Mouse (Mus musculus): ENCODE results near the gene B3gat2.
A peak's percentile ranks its signal among the peaks of the same experiment; 100 is the strongest.

B3gat2 gene

DNA sequence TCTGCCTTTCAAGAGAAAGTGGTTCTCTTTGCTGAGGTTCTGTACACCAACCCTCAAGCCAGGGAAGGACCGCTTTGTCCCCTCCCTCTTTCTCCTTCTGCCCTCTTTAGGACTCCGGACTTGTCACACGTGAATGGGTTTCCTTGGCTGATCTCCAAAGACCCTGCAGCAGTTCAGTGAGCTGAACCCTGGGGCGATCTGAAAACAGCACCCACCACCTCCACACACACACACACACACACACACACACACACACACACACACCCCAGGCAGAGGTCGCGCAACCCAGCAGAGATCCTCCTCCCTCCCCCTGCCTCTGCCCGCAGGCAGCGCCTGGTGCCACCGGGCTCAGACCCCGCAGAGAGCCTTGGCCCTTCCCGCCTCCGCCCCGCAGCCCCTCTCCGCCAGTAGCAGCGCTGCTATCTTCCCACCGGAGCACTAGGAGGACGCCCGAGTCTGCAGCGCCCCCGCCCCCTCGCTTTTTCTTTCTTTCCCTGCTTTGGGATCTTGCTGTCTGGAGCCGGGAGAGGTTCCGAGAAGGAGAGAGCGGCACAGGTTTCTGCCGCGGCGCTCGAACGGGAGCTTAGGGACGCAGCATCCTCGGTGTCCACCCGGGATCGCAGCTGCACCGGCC, at the start of gene B3gat2:
TSS of gene B3gat2 (plus strand) at position 252 of the 634 bp plus-strand sequence.
- no peak for DNase-seq (ENCODE audit: low read depth)

DNA sequence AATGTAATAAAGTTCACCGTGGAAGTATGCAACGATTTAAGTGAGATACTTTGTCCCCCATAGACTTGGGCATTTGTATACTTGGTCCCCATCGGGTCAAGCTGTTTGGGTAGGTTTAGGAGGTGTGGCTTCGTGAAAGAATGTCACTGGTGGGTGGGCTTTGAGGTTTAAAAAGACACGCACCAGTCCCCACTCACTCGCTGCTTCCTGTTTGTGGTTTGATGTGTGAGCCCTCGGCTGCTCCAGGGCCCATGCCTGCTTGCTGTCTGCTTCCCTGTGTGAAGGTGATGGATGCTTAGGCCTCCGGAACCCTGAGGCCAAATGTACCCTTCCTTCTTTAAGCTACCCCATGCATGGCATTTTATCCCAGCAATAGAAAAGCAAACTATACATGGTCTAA, 41.2 kb upstream of the B3gat2 start:
- no peak for DNase-seq (ENCODE audit: low read depth)

- DNase-seq (ENCODE audit: low read depth): no peak
Observed at GRCm38 (mm10) chr1:23721036-23721435, 40.5 kb upstream of the B3gat2 start.

DNA sequence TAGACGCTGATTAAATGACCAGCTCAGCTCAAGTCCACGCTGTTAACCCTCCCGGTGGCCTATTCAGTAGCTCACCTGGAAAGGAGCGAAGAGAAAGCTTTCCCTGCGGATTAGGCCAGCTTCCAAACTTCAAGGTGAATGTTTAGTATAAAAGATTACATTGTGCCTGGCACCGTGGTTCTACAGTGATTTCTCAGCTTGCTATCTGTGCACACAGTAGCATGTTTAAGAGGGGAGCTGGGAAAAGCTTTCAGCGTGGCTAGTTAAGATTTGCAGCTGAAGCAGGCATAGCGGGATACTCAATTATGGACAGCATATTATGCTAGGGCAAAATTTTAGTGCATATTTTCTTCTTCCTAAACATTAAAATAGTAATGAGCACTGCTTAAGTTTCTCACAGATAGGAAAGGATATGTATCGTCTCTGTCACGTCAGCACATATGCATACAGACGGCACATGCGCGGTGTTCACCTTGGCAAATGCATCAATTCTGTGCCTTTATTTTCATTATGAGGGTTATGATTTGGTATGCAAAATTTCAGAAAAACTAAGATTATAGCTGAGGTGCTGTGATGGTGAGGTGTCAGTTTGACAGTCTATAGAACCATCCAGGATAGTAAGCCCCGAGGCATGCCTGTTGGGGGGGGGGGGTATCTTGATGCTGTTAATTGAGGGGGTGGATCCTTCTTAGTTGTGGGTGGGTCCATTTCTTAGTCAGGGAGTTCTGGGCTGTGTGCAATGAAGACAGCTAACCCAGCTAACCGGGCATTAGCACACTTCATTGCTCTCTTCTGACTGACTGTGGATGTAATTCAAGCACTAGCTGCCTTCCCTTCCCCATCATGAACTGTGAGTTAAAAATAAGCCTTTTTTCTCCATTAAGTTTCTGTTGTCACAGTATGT, 38.8 kb upstream of the B3gat2 start:
- DNase-seq (ENCODE audit: low read depth): no peak

DNA sequence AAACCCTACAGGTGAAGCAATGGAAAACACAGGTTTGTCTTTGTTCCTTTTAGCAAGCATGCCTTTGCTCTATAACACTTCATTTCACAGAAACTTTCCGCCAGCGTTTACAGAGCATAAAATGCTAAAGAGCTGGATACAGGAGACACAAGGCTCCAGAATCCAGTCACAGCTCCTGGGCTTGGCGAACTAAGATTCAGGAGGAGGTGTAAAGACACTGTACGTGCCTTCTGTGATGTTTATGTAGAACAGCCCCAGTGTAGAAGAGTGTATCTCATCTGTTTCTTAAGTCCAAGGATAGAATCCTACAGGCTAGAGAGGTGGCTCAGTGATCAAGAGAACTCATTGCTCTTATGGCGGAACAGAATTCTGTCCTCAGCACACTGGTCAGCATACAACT, 30.2 kb upstream of the B3gat2 start:
- no peak for DNase-seq (ENCODE audit: low read depth)

DNA sequence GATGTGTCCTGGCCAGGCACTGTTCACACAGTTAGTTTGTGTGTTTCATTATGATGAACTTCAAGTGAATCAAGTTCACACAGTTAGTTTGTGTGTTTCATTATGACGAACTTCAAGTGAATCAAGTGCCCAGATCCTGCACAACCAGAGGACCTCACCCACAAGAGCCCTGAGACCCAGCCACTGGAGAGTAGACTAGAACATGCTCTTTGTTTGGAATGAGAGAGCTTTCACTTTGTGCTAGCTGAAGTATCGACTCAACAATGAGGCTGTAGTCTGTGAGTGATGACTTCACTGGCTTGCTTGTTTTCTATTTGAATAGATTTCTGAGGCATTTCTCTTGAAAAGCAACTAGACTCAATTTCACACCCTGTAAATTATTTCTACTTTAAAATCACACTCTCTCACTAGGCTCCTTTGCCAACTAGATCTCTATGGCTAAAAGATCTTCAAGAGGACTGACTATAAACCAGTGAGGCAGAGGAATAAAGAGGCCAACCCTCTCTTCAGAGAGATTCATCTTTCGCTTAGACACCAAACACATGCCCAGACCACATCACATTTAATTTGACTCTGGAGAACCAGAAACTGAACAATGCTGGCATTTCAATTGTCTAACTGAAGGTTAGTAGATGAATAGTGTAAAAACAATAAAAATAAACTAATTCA, 10.6 kb upstream of the B3gat2 start:
- no peak for DNase-seq (ENCODE audit: low read depth)

DNA sequence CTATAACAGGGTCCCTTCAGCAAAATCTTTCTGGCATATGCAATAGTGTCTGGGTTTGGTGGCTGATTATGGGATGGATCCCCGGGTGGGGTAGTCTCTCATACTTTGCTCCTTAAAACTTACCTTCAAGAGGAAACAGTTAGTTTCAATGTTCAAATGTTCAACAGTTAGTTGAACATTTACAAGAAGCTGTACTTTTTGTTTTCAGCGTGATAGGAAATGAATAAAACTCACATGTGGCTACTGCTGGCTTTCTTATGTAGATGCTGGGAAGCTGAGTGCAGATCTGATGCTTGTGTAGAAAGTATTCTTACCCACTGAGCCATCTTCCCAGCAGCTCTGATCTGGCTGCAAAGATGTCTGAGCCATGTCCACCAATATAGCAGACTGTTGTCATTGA, 8.5 kb upstream of the B3gat2 start:
- DNase-seq (ENCODE audit: low read depth): no peak

GRCm38 (mm10) chr1:23753591-23753990, 8.0 kb upstream of the B3gat2 start:
- DNase-seq (ENCODE audit: low read depth): no peak

DNA sequence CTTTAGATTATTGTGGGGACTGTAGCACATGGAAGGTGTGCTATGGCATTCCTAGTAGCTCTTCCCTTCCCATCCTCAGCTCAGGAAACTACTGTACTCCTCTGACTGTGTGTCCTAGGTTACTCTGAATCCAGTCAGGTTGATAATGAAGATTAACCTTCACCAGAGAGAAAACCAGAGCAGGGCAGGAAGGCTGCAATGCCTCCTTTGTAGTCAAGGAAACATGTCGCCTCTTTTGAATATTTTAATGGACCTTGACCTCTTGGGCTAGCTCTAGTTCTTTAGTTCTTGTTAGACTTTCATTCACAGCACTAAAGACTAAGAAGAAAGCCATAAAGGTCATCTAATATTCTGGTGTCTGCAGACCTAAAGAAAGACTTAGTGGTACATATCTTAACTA, 7.2 kb upstream of the B3gat2 start:
- DNase-seq (ENCODE audit: low read depth): no peak

- DNase-seq (ENCODE audit: low read depth): no peak
Observed at GRCm38 (mm10) chr1:23754967-23755366, 6.6 kb upstream of the B3gat2 start.

DNA sequence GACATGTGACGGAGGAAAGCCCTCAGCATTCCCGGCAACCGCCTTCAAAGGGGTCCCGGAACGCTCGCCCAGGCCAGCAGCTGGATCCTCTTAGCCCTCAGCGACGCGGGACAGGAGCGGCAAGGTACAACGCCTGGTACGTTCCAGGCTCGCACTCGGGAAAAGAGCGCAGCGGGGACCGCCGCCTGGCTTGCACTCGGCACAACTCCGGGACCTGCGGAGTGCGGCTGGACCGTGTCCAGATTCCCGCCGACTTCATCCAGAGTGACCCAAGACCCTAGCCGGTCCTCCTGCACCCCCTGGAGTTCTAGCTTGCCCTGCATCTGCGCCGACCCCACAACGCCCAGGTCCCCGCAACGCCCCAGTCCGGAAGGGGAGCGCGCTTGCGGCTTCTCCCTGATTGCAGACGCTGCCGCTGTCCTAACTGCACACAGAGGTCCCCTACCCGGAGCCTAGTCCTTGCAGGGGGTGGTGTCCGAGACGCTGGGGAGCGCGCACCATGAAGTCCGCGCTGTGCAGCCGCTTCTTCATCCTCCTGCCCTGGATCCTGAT, 659 bp downstream of the B3gat2 start:
- no peak for DNase-seq (ENCODE audit: low read depth)

- DNase-seq (ENCODE audit: low read depth): peak; percentile 70
Observed at GRCm38 (mm10) chr1:23762782-23763630, 1.5 kb downstream of the B3gat2 start.

DNA sequence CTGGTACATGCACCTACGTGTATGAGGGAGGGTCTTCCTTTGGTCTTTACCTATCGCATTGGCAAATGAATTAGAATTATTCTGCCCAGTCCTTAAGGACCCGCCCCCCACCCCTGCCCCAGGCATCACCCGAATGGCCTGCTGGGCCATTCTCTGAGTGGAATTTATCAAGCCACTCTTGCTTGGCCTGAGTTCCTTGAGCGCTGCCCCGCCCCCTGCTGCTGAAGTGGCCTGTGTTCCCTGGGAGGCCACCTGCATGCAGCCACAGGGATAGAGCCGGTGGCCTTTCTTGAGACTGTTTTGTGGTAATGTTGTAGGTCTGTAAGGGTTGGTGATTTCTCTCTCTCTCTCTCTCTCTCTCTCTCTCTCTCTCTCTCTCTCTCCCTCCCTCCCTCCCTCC, 2.2 kb downstream of the B3gat2 start:
- no peak for DNase-seq (ENCODE audit: low read depth)

- DNase-seq (ENCODE audit: low read depth): no peak
Observed at GRCm38 (mm10) chr1:23764710-23765109, 3.2 kb downstream of the B3gat2 start.

DNA sequence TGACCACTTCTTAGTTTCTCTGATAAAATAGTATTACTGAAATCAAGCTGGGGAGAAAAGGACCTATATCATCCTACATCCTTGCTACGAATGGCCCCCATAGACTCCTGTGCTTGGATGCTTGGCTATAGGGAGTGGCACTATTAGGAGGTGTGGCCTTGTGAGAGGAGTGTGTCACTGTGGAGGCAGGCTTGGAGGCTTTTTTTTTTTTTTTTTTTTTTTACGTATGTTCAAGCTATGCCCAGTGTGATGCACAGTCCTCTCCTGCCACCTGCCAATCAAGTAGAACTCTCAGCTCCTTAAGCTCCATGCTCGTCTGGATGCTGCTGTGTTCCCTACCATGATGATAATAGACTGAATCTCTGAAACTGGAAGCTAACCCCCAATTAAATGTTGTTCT, 11.5 kb downstream of the B3gat2 start:
- no peak for DNase-seq (ENCODE audit: low read depth)

DNA sequence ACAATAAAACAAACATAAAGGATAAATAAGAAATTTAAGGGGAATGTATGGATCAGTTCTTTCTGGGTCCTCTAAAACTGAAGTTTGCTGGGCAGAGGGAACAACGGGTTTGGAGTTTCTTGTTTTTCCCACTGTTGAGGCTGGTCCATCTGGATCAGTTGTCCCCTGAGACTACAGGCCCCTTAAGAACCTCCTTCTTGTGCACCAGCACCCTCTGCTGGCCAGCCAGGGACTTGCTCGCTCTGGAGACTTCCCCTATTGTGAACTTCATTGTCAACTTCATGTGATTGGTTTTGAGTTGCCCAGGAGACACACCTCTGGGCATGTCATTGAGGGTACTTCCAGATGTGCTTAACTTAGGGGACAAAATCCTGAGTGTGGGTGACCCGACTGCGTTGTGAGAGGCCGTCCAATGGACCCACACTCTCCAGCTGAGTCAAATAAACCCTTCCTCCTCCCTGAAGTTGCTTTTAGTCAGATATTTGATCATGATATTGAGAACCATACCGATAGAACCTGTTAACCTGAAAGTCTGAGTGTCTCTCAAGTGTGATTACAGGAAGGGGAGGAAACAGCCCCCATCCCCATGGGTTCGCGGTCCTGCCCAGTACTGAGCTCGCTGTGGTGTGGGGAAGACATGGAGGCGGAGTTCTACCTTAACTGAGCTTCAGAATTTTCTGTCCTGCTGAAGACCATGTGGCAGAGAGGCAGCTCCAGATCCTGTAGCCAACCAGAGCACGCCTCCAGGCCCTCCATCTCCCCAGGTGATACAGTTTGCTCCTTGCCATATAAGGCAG, 31.4 kb downstream of the B3gat2 start:
- DNase-seq (ENCODE audit: low read depth): peak; percentile 55

DNA sequence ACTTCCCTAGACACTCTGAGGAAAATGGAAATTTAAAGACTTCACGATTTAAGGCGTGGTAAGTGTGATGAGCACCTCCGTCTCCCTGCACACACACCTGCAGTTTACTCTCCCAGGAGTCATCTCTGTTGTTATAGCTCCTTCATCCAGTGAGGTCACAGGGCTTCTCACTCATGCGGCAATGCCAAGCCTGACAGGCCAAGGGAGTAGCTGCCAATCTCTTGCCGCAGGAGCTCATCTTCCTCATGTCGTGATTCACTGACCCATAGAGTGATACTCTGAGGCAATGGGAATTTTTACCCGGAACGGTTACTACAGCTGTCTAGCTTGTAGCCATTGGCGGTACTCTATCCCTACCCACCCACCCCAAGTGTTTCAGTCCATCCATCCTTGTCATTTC, 36.8 kb downstream of the B3gat2 start:
- no peak for DNase-seq (ENCODE audit: low read depth)

GRCm38 (mm10) chr1:23821615-23822014, 60.1 kb downstream of the B3gat2 start:
- DNase-seq (ENCODE audit: low read depth): no peak

DNA sequence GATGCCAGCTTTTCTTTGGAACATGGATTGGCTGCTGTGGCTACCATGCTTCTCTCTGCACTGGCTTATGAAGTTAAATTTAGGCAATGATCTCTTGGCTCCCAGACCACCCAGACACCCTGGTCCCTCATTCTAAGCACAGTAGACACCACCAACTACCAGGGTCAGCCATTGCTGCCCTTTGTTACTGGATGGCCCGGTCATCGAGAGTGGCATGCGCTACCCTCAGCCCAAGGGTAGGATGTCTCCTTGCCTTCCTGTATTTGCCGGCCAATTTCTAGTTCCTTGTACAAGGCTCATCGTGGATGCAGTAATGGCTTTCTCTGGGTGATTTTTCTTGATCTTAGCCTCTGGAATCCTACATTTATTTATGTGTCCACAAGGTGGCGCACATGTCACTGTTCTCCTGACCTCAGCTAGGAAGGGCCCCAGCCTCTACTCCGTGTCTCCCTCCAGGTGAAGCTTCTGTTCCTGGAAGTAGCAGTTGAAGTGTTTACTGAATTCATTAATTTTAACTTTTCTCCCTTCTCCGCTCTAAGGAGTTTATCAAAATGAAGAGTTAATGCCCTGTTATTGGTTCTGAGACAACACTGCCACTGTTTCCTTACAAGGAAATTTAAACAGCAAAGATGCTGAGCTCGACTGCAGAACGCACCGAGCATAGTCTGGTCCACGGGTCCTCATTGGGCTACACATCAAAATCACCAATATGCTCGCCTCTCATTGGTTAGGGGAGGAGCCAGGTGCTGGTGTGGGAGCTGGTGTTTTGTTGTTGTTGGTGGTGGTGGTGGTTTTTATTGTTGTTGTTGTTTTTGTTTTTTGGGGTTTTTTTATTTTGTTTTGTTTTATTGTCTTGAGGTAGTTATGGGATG, 65.6 kb downstream of the B3gat2 start:
- peak; percentile 71 for DNase-seq (ENCODE audit: low read depth)

DNA sequence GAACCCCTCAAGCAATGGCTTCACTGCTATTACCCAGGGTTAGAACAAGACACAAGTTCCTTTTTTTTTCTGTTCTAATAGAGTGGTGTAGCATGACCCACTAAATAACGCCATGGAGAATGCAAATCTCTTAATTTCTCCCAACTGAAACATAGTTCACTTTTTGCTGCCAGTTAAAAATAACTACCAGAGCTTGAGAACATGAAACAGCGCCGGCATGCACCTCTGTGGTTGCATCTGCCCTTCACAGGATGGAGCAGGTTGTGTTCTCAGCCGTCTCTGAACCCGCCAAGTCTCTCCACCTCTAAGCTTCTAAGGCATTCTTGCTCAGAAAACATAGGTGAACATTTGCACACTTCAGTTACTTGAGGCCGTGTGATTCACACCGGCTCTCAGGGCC, 72.7 kb downstream of the B3gat2 start:
- DNase-seq (ENCODE audit: low read depth): no peak

Data from induced T-regulatory cell, adult 2 months (primary cell).